Mouse (Mus musculus) brain, embryonic 14.5 days (tissue): Measurements from ENCODE around the gene Creb3l2. TPM values are rescaled to one million over a fixed set of nuclear protein-coding genes. Genes with fewer than 3 reads are reported as not detected.
"Not testable (repeated sequence)": the region's sequence is repeated elsewhere in the genome, so short reads cannot be mapped to it uniquely, and the experiment has no call there.

ENCODE experiments used
- DNase-seq: peaks from one replicate; pipeline ENCODE4 v3.0.0-alpha.2; 2011; ENCODE audit warnings: low read depth
- CTCF ChIP-seq: fragments of 200-500 bp; IDR thresholded peaks from 2 replicates; pipeline ENCODE4 v1.5.1; 2012; ENCODE audit warnings: inconsistent platforms, mild to moderate bottlenecking, moderate library complexity, borderline replicate concordance; ENCODE audit not compliant: insufficient read depth, insufficient read length; ENCODE audit errors: extremely low read depth
- POLR2A ChIP-seq: fragments of 200-500 bp; IDR thresholded peaks from 2 replicates; pipeline ENCODE4 v1.6.1; 2012; ENCODE audit warnings: mild to moderate bottlenecking, inconsistent platforms, borderline replicate concordance; ENCODE audit not compliant: poor library complexity, insufficient read depth, insufficient read length, severe bottlenecking; ENCODE audit errors: extremely low read depth
- polyA plus RNA-seq: library from polyadenylated mRNA; depleted of rRNA; stranded (reverse); fragments of >200 nt; gene quantifications from 2 replicates; pipeline ENCODE4 v1.2.3, GENCODE M21; 2012

Gene Creb3l2
- polyA plus RNA-seq, 1 experiment: 6.4 TPM

GRCm38 (mm10) chr6:37377836-37378580 lies 63.9 kb downstream of the Creb3l2 start:
- no peak for DNase-seq
- TF ChIP-seq CTCF (no peak), POLR2A (no peak)

- DNase-seq: not testable (repeated sequence)
These were observed 64.6 kb downstream of the Creb3l2 start for GRCm38 (mm10) chr6:37377387-37377786.

- no peak for TF ChIP-seq POLR2A
- TF ChIP-seq CTCF: no peak
- DNase-seq: peak; percentile 56
These were observed 66.5 kb downstream of the Creb3l2 start for GRCm38 (mm10) chr6:37375452-37375851.

GRCm38 (mm10) chr6:37371341-37371740 lies 70.6 kb downstream of the Creb3l2 start:
- no peak for DNase-seq

GRCm38 (mm10) chr6:37370566-37370965 lies 71.4 kb downstream of the Creb3l2 start:
- DNase-seq: no peak
- no peak for TF ChIP-seq POLR2A
- no peak for TF ChIP-seq CTCF

More at GRCm38 (mm10) chr6:37371341-37371740, 70.6 kb downstream of the Creb3l2 start:
- no peak for TF ChIP-seq POLR2A
- TF ChIP-seq CTCF: peak; percentile 37; the same call in 1 of the 2 replicates

GRCm38 (mm10) chr6:37369750-37370149 lies 72.2 kb downstream of the Creb3l2 start:
- DNase-seq: no peak
- TF ChIP-seq CTCF (no peak), POLR2A (no peak)

GRCm38 (mm10) chr6:37368281-37368680 lies 73.7 kb downstream of the Creb3l2 start:
- TF ChIP-seq CTCF (no peak), POLR2A (no peak)
- no peak for DNase-seq

- DNase-seq: no peak
- TF ChIP-seq POLR2A: no peak
- no peak for TF ChIP-seq CTCF
These were observed 75.0 kb downstream of the Creb3l2 start for GRCm38 (mm10) chr6:37366991-37367390.

GRCm38 (mm10) chr6:37365179-37365578 lies 76.8 kb downstream of the Creb3l2 start:
- TF ChIP-seq POLR2A: no peak
- TF ChIP-seq CTCF: no peak
- peak; percentile 37 for DNase-seq

- TF ChIP-seq POLR2A (no peak), CTCF (peak; percentile 46; the same call in 1 of the 2 replicates)
- no peak for DNase-seq
These were observed 77.6 kb downstream of the Creb3l2 start for GRCm38 (mm10) chr6:37364361-37364760.

GRCm38 (mm10) chr6:37360813-37361385 lies 81.0 kb downstream of the Creb3l2 start:
- peak; percentile 56 for DNase-seq
- TF ChIP-seq POLR2A: no peak
- no peak for TF ChIP-seq CTCF
